Mouse (Mus musculus) gastrocnemius, postnatal 36 days (tissue): ENCODE results near the gene Tm4sf1. TPM values are rescaled to one million over a fixed set of nuclear protein-coding genes. Genes with fewer than 3 reads are reported as not detected.

Source experiments
- DNase-seq, 2 experiments: peaks; one replicate each; pipeline ENCODE4 v3.0.0; 2022
- intact Hi-C: fragments of 180-260 bp; cut with DNase I; formaldehyde crosslinking; loops from one replicate; pipeline ENCODE4 v1.15.1; 2025
- total RNA-seq, 2 experiments: library from RNA; stranded (reverse); gene quantifications; 2 replicates each; pipeline ENCODE4 v1.2.3; 2021

Gene Tm4sf1
- total RNA-seq, 2 experiments from 2014 or later, result 18.9 TPM

- DNase-seq, result no peak
- intact Hi-C loops, result no loop called here
Observed at GRCm38 (mm10) chr3:57288944-57289491, 12.8 kb downstream of the Tm4sf1 start.

DNA sequence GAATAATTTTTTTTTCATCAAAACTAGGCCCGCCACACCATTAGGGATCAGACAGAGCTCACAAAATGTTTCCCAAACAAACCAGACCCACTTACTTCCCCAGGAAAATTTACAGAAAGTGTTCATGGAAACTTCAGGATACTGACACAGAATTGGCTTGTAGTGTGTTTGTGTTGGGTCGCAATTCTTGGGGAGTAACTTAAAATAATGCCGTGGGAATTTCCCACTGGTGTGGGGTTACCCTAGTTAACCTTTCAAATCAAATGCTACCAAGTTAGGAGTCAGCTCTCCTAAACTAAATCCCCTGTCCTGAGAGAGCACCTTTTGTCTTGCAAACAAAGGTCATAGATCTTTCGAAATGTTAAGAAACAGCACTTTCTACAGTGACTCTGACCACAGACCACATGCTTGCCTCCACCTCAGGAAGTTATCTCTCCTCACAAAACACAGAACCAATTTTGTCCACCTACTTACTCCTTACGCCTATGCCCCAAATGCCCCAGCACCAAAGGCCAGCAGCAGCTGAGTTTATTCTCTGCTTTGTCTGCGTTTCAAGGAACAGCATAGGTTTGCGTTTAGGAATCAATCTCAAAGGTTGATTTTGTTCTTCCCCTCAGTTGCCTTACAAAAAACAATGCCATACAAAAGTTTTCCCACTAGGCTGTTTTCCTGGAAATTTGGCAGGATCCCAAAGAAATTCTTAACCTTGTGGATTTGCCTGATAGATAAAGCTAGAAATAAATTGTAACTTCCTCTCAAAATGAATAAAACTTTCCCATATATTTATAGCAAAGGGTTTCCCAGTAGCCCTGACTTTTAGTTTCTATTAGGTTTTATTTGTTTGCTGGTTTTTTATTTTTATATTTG, 13.7 kb downstream of the Tm4sf1 start:
- DNase-seq, result no peak
- intact Hi-C loops, result no loop called here

- no peak for DNase-seq
- intact Hi-C loops, result no loop called here
Observed at GRCm38 (mm10) chr3:57287438-57287837, 14.3 kb downstream of the Tm4sf1 start.

GRCm38 (mm10) chr3:57278225-57278624, 23.6 kb downstream of the Tm4sf1 start:
- intact Hi-C loops, result no loop called here
- DNase-seq, result no peak

GRCm38 (mm10) chr3:57277453-57277852, 24.3 kb downstream of the Tm4sf1 start:
- intact Hi-C loops, result no loop called here
- DNase-seq, result no peak

DNA sequence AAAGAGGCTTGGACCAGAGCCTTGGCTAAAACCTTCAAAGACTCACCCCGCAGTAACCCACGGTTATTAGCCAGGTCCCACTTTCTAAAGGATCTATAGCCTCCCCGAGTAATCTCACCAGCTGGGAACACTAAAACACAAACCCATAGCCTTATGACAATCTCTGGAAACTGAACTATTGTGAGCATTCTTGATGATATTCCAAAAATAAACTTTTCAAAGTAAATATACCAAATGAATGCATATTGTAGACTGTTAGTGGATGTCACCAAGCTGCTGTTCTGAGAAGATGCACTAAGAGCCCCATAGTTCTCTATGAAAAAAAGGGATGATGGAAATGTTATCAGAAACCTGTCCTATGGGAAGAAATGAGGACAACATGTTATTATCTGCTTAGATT, 25.0 kb downstream of the Tm4sf1 start:
- intact Hi-C loops, result no loop called here

GRCm38 (mm10) chr3:57268994-57269393, 32.8 kb downstream of the Tm4sf1 start:
- intact Hi-C loops, result loop anchor here (2.0 kb wide), 1 partner anchor 180 kb away; no protein-coding TSS in a partner anchor
- no peak for DNase-seq

More for the DNA sequence above, 25.0 kb downstream of the Tm4sf1 start:
- no peak for DNase-seq

DNA sequence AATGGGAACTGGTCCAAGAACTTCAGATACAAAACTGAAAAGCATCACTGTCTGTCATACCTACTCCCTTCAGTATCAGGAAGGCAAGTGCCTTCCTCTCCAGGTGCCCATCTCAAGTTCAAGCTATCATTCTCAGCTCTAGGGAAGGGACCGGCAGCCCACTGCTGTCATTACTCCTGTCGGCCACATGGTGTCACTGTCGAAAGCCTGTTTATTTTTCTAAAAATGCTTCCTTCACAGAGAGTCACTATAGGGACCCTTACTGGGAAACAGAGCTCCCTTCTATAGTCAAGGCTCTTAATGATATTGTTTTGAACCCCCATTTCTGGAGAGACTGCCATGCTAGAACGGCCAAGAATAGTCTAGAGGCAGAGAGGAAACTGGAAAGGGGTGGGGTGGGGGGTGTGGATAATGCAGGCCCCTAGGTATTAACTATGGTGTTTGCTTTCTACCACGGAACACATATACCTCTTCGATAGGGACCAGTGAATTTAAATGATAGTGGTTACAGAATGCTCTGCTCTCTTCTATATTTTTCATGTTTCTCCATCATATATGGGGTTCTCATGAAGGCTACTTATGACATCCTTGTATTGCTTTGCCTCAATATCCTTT, 34.1 kb downstream of the Tm4sf1 start:
- DNase-seq, result peak in 1 of 2 experiments; percentile 28
- intact Hi-C loops, result loop anchor here (2.0 kb wide), 1 partner anchor 181 kb away; no protein-coding TSS in a partner anchor

GRCm38 (mm10) chr3:57253041-57253440, 48.7 kb downstream of the Tm4sf1 start:
- intact Hi-C loops, result no loop called here
- no peak for DNase-seq

GRCm38 (mm10) chr3:57252551-57252950, 49.2 kb downstream of the Tm4sf1 start:
- peak in 1 of 2 experiments; percentile 17 for DNase-seq
- intact Hi-C loops, result no loop called here

DNA sequence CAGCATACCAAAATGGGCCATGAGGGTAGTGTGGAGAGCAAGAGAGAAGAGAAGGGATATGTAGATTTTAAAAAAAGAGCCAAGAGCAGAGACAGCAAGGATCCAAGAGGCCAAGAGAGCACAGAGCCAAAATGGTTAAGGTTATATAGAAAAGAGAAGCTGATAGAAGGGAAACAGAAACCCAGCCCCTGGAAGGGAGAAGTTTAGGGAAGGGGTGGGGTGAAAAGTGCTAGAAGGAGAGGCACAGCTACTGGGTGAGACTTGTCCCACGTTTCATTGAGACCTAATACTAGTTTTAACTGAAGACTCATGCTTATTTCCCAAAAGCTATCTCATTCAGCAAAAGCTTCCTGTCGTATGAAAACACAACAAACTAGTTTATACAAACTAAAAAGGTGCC, 56.5 kb downstream of the Tm4sf1 start:
- DNase-seq, result no peak
- intact Hi-C loops, result no loop called here

Other genes starting within 250 kb of the Tm4sf1 start
- gene Tm4sf4, start 123.3 kb upstream of the Tm4sf1 start, total RNA-seq, result not detected